Mouse (Mus musculus) embryonic facial prominence, embryonic 14.5 days (tissue): Measurements from ENCODE around the gene 4930402H24Rik. TPM values are rescaled to one million over a fixed set of nuclear protein-coding genes. Genes with fewer than 3 reads are reported as not detected.
A peak's percentile ranks its signal among the peaks of the same experiment; 100 is the strongest.

ENCODE experiments used
- ATAC-seq: fragments of 200-750 bp; cut with Nextera tagmentation; 2 replicates; pipeline ENCODE4 v1.8.0; 2017; ENCODE audit warnings: low read depth, moderate number of reproducible peaks, moderate TSS enrichment
- DNase-seq: peaks from one replicate; pipeline ENCODE4 v3.0.0-alpha.2; 2015; ENCODE audit warnings: low spot score
- H3K27ac ChIP-seq: fragments of 300-500 bp; sonication (generic); replicated peaks from 2 replicates; pipeline ENCODE4 v1.5.1; 2014; ENCODE audit warnings: low read depth, mild to moderate bottlenecking, low read length, moderate library complexity
- H3K27me3 ChIP-seq: fragments of 300-500 bp; sonication (generic); replicated peaks from 2 replicates; pipeline ENCODE4 v1.6.1; 2014; ENCODE audit warnings: low read length; ENCODE audit not compliant: control insufficient read depth, insufficient read depth
- H3K36me3 ChIP-seq: fragments of 300-500 bp; sonication (generic); 2 replicates; pipeline ENCODE4 v1.6.1; 2014; ENCODE audit warnings: low read length, mixed read lengths; ENCODE audit not compliant: control insufficient read depth, insufficient read depth
- H3K4me1 ChIP-seq: fragments of 300-500 bp; sonication (generic); 2 replicates; pipeline ENCODE4 v1.6.1; 2014; ENCODE audit warnings: antibody characterized with exemption, low read length; ENCODE audit not compliant: control insufficient read depth, insufficient read depth
- H3K4me2 ChIP-seq: fragments of 300-500 bp; sonication (generic); 2 replicates; pipeline ENCODE4 v1.6.1; 2014; ENCODE audit warnings: low read depth, mild to moderate bottlenecking, low read length, moderate library complexity, mixed read lengths
- H3K4me3 ChIP-seq: fragments of 300-500 bp; sonication (generic); 2 replicates; pipeline ENCODE4 v1.5.1; 2014; ENCODE audit warnings: low read depth, mild to moderate bottlenecking, low read length
- H3K9ac ChIP-seq: fragments of 300-500 bp; sonication (generic); 2 replicates; pipeline ENCODE4 v1.6.1; 2014; ENCODE audit warnings: low read depth, mild to moderate bottlenecking, low read length, moderate library complexity, mixed read lengths
- H3K9me3 ChIP-seq: fragments of 300-500 bp; sonication (generic); 2 replicates; pipeline ENCODE4 v1.6.1; 2016; ENCODE audit warnings: low read length; ENCODE audit not compliant: control insufficient read depth
- whole genome bisulfite sequencing: fragments of 180-500 bp; shearing (Covaris S2); extraction: QIAGEN DNeasy Blood & Tissue Kit; methylation state at CpG from one replicate; pipeline ENCODE4 v1.1.7; 2014; 5-methylcytosine and 5-hydroxymethylcytosine counted together
- polyA plus RNA-seq: library from polyadenylated mRNA; unstranded; fragments of >200 nt; fragmentation: Nextera tagmentation; extraction: Ambion mirVana; gene quantifications from 2 replicates; pipeline ENCODE4 v1.2.1, GENCODE M21; 2014

4930402H24Rik gene
- polyA plus RNA-seq, 1 experiment from 2014 or later, result 33.0 TPM

DNA sequence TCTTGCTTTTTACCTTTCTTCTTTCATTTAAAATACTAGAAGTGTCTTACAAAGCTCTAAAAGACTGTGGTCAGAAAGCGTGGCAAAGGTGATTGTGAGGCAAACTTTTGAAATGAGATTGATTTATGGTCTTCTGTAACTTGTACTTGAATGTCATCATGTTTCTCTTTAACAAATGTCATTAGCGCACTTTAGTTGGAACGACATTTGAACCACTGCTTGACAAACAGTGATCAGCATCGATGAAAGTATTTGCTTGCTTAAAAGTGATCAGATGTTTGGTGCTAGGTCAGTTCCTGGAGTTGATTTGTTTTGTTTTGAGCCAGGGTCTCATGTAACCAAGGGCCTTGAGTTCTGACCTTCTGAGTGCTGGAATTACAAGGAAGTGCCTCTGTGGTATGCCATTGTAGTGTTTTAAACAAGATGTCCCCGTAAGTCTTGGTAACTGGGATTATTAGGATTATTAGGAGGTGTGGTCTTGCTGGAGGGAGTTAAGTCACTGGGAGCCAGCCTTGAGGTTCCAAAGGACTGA, 12.9 kb upstream of the 4930402H24Rik start:
- ATAC-seq (no peak), DNase-seq (no peak)
- peaks cover 18% of the 10 kb centered on the region for H3K4me1 ChIP-seq
- no peaks in the 10 kb centered on the region for H3K27me3 ChIP-seq
- no peak overlapping the region for H3K27ac ChIP-seq
- WGBS, result 60% methylated on average over 5 of the region's 5 CpGs
- no peak overlapping the region for H3K9ac ChIP-seq
- H3K36me3 ChIP-seq, result no peaks in the 10 kb centered on the region
- no peaks in the 10 kb centered on the region for H3K9me3 ChIP-seq
- H3K4me3 ChIP-seq, result no peak overlapping the region
- no peak overlapping the region for H3K4me2 ChIP-seq

DNA sequence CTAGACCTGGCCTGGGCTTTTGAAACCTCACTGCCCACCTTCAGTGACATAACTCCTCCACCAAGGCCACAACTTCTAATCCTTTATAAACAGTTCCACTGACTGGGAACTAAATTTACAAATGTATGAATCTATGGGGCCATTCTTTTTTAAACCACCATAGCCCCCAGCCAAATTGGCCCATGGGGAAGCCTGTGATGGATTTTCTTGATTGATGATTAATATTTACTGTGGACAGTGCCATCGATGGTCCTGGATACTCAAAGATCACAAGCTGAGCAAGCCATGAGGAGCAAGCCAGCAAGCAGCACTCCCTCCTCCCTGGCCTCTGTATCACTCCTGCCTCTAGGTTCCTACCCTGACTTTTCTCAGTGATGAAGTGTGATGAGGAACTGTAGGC, 11.5 kb upstream of the 4930402H24Rik start:
- H3K27me3 ChIP-seq, result no peaks in the 10 kb centered on the region
- no peak overlapping the region for H3K4me3 ChIP-seq
- H3K4me1 ChIP-seq, result peaks cover 20% of the 10 kb centered on the region
- no peaks in the 10 kb centered on the region for H3K9me3 ChIP-seq
- H3K36me3 ChIP-seq, result no peaks in the 10 kb centered on the region
- ATAC-seq (no peak), DNase-seq (no peak)
- H3K4me2 ChIP-seq, result no peak overlapping the region
- peak overlapping the region; percentile 77; the same call in 1 of the 2 replicates for H3K27ac ChIP-seq
- no peak overlapping the region for H3K9ac ChIP-seq
- 100% methylated on average over 1 of the region's 1 CpGs for WGBS

DNA sequence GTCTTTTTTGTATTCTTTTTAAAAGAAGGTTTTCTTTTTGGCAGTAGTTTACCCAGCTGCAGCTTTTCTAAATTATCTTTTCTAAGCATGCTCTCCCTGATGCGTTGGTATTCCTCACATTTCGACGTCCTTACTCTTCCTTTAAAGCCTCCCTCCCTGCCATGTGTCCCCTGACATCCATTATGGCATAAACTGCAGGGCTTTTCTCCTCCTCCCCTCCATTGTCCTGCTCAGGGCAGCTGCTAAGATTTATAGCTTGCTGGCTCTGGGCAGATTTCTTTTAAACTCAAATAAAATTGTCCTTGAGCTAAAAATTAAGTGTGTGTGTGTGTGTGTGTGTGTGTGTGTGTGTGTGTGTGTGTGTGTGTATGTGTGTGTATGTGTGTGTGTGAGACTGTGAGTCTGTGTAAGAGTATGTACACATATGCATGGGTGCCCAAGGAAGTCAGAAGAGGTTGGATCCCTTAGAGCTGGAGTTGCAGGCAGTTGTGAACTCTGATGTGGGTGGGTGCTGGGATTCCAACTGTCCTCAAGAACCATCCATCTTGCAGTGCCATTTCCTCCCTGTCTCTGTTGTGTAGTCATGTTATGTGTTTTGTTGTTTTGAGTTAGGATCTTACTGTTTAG, 10.4 kb upstream of the 4930402H24Rik start:
- Histone ChIP-seq H3K4me2 (no peak overlapping the region), H3K27ac (peak overlapping the region; percentile 77), H3K9me3 (no peaks in the 10 kb centered on the region), H3K4me1 (peaks cover 20% of the 10 kb centered on the region), H3K4me3 (no peak overlapping the region), H3K9ac (no peak overlapping the region), H3K36me3 (no peaks in the 10 kb centered on the region), H3K27me3 (no peaks in the 10 kb centered on the region)
- DNase-seq (peak; percentile 82), ATAC-seq (no peak)
- WGBS, result 30% methylated on average over 3 of the region's 3 CpGs

DNA sequence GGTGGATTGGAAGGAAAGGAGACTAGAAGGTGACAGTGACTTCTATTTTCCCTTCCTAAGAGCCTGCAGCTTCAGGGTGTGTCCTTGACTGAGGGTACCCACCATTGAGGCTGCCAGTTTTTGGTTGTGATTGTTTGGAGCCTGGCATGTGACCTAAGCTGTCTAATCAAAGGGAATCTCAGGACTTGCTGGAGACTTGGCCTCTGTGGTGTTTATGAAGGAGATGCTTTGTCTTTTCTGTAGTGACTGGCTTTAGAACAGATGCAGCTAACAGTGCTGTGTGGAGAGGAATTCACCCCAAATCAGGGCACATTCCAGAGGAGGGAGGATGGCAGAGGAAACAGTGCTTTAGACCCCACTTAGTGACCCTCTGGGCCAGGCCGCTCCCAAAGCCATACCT, 8.7 kb upstream of the 4930402H24Rik start:
- H3K27me3 ChIP-seq, result no peaks in the 10 kb centered on the region
- H3K27ac ChIP-seq, result peak overlapping the region; percentile 52; the same call in 1 of the 2 replicates
- ATAC-seq (no peak), DNase-seq (no peak)
- H3K4me3 ChIP-seq, result no peak overlapping the region
- H3K9ac ChIP-seq, result 0 out of 2 replicates have a peak overlapping the region, but pooled peaks have one; percentile 16
- no peak overlapping the region for H3K4me2 ChIP-seq
- 76% methylated on average over 1 of the region's 1 CpGs for WGBS
- H3K36me3 ChIP-seq, result no peaks in the 10 kb centered on the region
- H3K9me3 ChIP-seq, result no peaks in the 10 kb centered on the region
- peaks cover 20% of the 10 kb centered on the region for H3K4me1 ChIP-seq

DNA sequence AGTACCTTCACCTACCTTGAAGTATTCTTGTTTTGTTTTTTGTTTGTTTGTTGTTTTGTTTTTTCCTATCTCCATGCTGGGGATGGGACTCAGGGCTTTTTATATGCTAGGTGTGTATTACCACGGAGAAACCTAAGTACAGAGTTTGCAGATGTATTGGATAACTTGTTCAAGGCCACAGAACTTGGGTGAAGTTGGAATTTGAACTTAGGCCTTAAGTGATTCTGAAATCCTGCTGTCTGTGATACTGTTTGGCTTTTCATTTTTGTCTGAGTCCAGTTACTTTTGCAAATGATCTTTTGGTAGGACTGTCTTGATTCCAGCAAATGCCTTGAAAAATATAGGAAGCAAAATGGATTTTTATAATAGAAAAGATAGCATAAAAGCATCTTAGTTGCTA, 5.5 kb upstream of the 4930402H24Rik start:
- Histone ChIP-seq H3K4me3 (no peak overlapping the region), H3K4me1 (peaks cover 26% of the 10 kb centered on the region), H3K4me2 (no peak overlapping the region), H3K9me3 (no peaks in the 10 kb centered on the region), H3K27me3 (no peaks in the 10 kb centered on the region), H3K9ac (no peak overlapping the region), H3K36me3 (no peaks in the 10 kb centered on the region), H3K27ac (no peak overlapping the region)
- DNase-seq (no peak), ATAC-seq (no peak)
- 76% methylated on average over 1 of the region's 1 CpGs for WGBS

DNA sequence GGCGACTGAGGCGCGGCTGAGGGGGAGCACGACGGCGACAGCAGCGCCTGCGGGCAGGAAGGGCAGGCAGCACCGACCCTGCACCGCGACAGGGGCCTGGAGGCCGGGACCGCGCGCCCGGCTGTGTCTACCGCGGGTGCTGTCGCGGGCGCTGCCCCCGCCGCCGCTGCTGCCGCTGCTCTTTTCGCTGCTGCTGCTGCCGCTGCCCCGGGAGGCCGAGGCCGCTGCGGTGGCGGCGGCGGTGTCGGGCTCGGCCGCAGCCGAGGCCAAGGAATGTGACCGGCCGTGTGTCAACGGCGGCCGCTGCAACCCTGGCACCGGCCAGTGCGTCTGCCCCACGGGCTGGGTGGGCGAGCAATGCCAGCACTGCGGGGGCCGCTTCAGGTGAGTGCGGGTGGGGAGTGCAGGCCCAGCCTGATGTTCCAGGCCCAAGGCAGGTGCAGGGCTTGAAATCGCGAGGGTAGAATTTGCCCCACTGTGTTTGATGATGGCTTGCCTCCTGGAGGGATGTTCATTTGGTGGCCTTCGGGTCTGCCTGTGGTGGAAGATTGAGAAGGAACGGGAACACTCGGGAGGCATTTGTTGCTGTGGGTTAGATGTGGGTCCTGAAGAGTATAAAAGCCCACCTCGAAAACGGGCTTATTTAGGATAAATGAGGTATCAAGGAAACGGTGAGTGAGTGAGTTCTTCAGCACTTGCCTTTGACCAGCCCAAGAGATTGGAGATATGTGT, 544 bp upstream of the 4930402H24Rik start:
- DNase-seq, result no peak
- H3K4me3 ChIP-seq, result peak overlapping the region; percentile 99
- WGBS, result under 1% methylated on average over 12 of the region's 58 CpGs

DNA sequence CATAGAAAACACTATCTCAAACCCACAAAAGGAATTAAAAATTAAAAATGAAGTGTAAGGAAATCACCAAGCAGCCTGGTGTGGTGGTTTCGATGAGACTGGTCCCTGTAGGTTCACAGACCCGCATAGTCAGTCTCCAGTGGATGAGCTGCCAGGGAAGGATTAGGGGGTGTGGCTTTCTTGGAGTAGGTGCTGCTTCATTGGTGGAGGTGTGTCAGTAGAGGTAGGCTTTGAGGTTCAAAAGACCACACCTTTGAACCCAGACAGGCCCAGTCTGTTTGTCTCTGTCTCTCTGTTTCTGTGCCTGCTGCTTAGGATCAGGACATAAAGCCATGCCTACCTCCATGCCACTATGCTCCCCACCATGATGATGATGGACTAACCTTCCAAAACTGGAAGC, 7.4 kb downstream of the 4930402H24Rik start:
- Histone ChIP-seq H3K9me3 (no peaks in the 10 kb centered on the region), H3K36me3 (0 out of 2 replicates have a peak, but pooled peaks cover 3% of the 10 kb centered on the region), H3K4me2 (no peak overlapping the region), H3K4me1 (no peaks in the 10 kb centered on the region), H3K27ac (no peak overlapping the region), H3K4me3 (no peak overlapping the region), H3K27me3 (no peaks in the 10 kb centered on the region), H3K9ac (no peak overlapping the region)
- 78% methylated on average over 2 of the region's 2 CpGs for WGBS
- DNase-seq (no peak), ATAC-seq (no peak)

More for the DNA sequence above, 544 bp upstream of the 4930402H24Rik start:
- peaks cover 18% of the 10 kb centered on the region for H3K4me1 ChIP-seq
- peak overlapping the region; percentile 66 for H3K4me2 ChIP-seq
- H3K9me3 ChIP-seq, result no peaks in the 10 kb centered on the region
- peak overlapping the region; percentile 68 for H3K27ac ChIP-seq
- H3K36me3 ChIP-seq, result no peaks in the 10 kb centered on the region
- H3K27me3 ChIP-seq, result no peaks in the 10 kb centered on the region
- ATAC-seq, result peak; percentile 64
- peak overlapping the region; percentile 94 for H3K9ac ChIP-seq

DNA sequence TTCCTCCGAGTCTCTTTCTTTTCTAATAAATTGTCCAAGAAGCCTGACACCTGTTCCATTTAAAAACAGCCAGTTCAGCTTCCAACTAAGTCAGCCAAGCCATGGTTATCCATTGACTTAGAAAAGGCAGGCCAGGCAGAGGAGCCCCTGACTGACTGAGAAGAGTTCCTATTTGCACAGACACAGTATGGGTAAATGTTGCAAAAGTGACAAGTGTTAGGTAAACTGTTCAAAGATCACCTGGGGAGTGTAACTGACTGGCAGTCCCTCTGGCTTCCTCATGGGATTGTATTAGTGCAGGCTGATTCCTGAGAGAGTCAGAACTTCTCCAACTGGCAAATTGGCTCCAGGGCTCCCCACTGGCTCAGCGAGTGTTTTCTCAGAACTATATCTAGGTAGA, 8.3 kb downstream of the 4930402H24Rik start:
- no peak overlapping the region for H3K4me2 ChIP-seq
- 0 out of 2 replicates have a peak, but pooled peaks cover 3% of the 10 kb centered on the region for H3K36me3 ChIP-seq
- no peaks in the 10 kb centered on the region for H3K27me3 ChIP-seq
- no peaks in the 10 kb centered on the region for H3K9me3 ChIP-seq
- ATAC-seq (no peak), DNase-seq (no peak)
- no peak overlapping the region for H3K4me3 ChIP-seq
- H3K27ac ChIP-seq, result no peak overlapping the region
- H3K9ac ChIP-seq, result no peak overlapping the region
- WGBS, result 63% methylated on average over 2 of the region's 2 CpGs
- H3K4me1 ChIP-seq, result no peaks in the 10 kb centered on the region
